Mouse (Mus musculus) embryo, embryonic 9.5 days (tissue): ENCODE measurements around the gene Tarsl2.

ENCODE experiments used
- DNase-seq: peaks from one replicate; pipeline ENCODE4 v3.0.0-alpha.2; 2017; ENCODE audit errors: extremely low spot score

The Tarsl2 gene

GRCm38 (mm10) chr7:65657490-65658120, 12.9 kb downstream of the Tarsl2 start:
- DNase-seq = no peak

- DNase-seq = no peak
Observed at GRCm38 (mm10) chr7:65663225-65663790, 18.6 kb downstream of the Tarsl2 start.

DNA sequence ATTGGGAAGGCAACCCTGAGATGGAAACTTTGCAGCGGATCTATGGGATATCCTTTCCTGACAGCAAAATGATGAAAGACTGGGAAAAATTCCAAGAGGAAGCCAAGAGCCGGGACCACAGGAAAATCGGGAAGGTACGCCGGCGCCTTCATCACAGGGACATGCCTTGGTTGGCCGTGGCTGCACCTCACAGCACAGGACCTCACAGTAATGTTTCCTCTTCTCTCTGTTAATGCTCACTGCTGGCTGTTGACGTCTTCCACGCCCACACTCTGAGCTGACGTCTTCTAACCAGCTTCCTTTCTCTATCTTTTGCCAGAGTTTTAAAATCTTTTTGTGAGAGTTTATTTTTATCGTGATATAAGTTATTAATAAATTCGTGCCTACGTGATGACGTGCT, 19.2 kb downstream of the Tarsl2 start:
- no peak for DNase-seq

DNA sequence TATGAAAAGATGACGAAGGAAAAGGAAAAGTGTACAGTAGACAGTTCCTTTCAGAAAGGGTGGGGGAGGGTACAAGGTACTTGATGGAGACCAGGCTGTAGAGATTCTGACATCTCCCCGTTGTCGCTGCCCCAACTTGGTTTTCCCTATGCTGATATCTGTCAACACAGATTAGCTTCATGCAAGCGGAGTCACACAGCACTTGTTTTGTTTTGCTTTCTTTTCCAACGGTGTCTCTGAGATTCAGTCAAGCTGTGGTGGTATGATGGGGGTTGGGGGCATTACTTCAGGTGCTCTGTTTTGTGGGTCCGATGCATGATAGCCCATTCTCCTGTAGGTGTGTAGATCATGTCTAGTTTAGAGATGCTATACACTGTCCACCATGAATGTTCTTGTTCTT, 22.8 kb downstream of the Tarsl2 start:
- no peak for DNase-seq

DNA sequence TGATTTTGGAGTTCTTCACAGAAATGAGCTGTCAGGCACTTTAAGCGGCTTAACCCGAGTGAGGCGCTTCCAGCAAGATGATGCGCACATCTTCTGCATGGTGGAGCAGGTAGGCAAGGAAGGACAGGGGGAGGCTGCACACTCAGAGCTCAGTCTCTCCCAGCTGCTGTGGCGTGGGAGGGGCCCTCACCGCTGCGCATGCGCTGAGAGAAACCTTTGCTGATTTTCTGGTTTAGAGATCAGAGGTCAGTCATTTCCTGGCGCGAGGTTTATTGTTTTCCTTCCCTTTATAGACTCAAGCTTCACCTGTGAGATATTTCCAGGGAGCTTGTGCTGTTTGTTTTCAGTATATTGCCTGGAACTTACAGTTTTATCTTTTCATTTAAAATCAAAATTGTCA, 33.4 kb downstream of the Tarsl2 start:
- no peak for DNase-seq

DNA sequence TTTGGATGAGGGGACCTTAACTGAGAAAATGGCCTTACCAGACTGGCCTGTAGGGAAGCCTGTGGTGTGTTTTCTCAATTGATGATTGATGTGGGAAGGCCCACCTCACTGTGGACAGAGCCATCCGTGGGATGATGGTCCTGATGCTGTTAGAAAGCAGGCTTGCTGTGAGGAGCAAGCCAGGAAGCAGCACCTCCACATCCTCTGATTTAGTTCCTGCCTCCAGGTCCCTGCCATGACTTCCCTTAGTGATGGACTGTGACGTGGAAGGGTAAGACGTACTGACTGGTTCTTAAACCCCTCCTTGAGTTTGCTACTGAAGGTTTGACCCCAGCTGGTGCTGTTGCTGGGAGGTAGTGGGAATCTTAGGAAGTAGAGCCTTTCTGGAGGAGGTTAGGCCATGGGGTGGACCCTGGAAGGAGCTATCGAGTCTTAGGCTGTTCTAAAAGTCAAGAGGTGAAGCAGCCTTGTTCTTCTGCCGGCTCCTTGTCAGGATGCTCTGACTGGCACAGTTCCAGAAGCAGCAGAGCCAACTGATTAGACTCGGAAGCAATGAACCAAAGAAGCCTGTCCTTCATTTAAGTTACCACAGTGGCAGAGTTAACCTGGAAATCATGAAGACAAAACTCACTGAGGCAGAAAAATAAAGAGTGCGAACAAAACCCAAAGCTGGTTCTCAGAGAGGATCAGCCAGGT, 34.4 kb downstream of the Tarsl2 start:
- no peak for DNase-seq

GRCm38 (mm10) chr7:65681166-65681565, 36.5 kb downstream of the Tarsl2 start:
- DNase-seq = no peak

DNA sequence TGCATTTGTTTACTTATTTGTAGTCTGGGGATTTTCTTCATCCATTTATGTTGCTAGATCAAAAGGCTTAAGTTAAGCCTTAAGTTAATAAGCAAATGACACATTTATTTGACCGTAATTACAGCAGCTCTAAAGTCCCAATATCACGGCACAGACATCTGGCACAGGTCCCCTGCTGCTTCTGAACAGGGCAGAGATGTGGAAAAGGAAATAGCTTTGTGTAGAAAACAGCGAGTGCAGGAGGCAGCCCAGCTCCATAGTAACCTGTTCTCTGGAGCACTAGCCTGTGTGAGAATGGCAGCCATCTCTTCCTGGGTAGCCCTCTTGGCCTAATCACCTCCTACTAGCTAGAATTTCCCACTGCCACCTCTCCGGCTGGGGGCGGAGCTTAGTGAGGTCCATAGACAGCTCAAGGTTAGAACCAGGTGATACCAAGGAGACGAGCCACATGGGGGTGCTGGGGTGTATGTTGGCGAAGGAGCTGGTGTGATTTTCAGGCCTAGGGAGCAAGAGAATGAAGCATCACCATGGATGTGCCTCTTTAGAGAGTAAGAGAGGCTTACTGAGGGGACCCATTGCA, 39.6 kb downstream of the Tarsl2 start:
- no peak for DNase-seq

DNA sequence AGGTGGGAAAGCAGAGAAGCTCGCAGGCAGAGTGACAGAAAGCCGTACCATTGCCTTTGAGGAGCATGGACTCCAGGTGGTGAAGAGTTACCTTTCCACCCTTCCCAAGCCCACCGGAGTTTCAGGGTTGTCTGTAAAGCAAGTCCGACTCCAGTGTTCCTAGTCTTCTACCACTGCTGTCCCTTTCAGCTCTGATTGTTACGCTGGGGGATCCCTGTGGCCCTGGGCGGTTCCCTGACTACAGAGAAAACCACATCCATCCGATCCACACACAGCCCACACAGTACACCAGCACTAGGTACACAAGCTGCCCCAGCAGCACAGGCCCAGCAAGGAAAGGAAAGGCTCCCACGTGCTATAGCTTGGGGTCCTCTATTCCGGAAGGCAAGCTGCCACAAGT, 42.0 kb downstream of the Tarsl2 start:
- no peak for DNase-seq

DNA sequence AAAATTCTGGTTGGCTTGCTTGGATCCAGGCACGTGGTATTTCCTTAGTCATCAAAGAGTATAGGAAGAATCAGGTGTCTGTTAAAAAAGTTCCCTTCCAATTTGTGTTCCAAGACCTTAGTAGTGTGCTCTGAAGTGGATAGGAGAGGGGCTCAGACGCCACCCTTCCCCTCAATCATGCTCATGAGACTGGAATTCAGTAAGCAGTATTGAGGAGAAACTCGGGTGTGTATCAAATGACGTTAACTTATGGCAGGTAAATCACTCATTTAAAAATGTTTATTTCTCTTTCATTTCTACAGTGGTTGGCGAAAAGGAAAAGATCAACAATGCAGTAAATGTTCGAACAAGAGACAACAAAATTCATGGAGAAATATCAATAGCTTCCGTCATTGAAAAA, 46.2 kb downstream of the Tarsl2 start, which contains the start of gene Tm2d3:
Gene Tm2d3, plus strand, starts transcription at position 301 of the 400 bp plus-strand sequence.
- DNase-seq = no peak

DNA sequence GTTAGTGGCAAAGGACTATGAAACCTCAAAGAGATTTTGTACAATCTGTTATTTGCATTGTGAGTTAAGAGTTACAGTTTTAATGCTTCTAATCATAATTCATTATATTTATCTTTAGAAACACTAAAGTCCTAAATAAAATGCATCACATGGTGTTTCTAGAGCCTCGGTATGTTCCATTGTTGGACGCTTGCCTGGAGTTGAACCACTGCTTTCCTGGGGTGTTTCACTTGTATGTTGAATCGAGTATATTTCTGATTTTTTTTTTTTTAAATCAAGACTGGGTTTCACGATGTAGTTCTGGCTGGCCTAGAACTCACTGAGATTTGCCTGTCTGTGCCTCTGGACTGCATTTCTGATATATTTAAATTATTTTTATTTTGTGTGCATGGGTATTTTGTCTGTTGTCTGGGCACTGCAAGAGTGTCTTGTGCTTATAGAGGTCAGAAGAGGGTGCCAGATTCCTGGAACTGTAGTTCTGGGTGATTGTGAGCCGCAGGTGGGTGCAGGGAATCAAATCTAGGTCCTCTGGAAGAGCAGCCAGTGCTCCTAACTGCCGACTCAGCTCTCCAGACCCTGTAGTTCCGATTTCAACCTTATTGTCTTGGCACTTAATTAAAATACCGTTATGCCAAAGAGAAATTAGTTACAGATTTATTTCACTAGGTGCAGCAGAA, 47.4 kb downstream of the Tarsl2 start:
- DNase-seq = no peak

- DNase-seq = no peak
Observed at GRCm38 (mm10) chr7:65692883-65693282, 48.2 kb downstream of the Tarsl2 start.

- DNase-seq = peak; percentile 88
Observed at GRCm38 (mm10) chr7:65693301-65693821, 48.7 kb downstream of the Tarsl2 start.

DNA sequence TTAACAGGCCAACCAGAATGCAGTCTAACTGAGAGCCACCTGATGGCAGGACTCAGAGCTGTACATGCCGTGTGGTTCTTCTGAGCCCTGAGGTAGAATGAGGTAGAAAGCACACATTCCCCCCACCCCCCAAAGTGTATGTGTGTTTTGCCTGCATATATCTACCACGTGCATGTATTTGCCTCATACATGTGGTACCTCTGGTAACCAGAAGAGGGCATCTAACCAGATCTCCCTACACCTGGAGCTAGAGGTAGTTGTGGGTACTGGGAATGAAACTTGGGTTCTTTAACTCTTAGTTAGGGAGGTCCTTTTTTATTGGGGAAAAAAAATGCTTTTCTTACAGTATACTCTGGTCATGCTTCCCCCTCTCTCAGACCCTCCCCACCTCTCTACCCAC, 51.8 kb downstream of the Tarsl2 start:
- DNase-seq = peak; percentile 10

DNA sequence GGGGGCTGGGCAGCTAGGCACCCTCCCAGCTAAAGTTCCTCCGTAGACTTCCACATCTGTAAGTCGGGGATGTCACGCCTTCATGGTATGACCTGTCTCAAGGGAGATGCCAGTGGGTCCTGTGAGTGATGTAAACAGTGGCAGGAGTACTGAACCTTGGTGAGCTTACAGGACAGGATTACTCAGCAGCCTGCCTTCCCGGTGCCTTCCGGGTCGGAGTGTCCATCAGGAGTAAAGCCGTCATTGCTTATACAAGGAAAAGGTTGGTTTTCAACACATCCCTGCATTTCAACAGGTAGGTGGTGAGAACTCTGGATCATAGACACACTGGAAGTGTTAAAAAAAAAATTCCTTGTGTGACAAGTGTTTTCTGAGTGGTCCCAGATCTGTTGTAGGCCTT, 57.4 kb downstream of the Tarsl2 start:
- DNase-seq = no peak

- peak; percentile 77 for DNase-seq
Observed at GRCm38 (mm10) chr7:65704818-65705242, 60.1 kb downstream of the Tarsl2 start.

DNA sequence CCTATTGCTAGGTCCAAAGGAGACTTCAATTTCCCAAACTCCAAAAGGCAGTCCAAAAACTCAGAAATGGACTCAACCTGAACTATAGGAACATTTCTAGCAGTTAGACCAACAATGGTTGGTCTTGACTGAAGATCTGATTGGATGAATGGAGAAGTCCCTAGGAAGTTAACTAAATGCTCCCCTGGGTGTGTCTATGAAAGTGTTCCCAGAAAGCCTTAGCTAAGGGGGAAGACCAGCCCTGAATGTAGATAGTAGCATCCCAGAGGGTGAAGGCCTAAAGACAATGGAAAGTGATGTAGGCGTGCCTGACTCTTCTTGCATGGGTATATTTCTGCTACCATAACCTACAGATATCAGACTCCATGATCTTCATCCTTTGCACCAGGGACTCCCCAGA, 63.8 kb downstream of the Tarsl2 start:
- DNase-seq = no peak

GRCm38 (mm10) chr7:65710301-65710700, 65.6 kb downstream of the Tarsl2 start:
- DNase-seq = no peak

DNA sequence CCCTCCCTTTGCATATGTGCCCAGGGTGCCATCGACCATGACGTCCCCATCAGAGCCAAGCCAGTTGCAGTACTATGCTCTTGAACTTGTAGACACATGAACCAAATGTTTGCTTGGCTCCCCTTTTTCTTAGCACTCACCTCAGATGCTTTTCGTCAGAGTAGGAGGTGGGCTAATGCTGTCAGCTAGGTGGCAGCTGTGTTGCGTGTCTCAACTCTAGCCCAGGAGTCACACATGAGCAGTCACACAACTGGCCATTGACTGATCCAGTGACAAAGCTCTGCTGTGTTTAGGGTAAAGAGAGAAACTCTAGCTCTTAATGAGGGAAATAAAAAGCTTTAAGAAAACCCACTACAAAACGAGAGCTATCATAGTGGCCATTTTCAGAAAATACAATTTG, 69.1 kb downstream of the Tarsl2 start:
- no peak for DNase-seq

DNA sequence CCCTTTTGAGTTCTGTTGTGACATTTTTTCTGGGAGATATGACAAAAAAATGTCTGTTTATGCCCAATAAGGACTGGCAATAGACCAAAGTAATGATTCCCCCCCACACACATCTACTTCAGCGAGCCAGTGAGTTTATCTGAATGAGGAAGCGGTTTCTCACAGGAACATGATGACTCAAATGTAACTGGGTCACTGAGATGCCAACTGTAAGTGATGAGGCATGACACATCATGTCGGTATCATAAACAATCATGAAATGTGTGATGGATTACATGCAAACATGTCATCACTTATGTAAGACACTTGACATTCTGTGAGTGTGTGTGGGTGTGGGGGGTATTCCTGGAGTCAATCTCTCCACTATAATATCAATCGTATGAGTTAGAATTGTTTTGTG, 69.6 kb downstream of the Tarsl2 start:
- no peak for DNase-seq

DNA sequence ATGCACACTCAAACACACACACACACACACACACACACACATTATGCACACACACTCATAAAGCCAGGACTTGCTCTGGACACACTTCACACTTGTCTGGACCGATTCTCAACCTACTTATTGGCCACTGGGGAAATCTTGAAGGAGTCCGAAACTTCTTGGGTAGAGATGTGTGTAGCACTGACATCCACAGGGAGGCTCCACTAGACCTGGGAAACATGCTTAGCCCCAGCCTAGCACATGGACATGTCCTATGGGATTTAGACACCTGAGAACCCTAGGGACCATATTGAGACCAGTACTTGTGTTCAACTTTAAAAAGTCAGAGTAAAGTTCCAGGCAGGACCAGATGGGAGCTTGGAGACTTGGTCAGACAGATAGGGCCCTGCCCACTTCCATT, 89.3 kb downstream of the Tarsl2 start:
- DNase-seq = no peak

GRCm38 (mm10) chr7:65735261-65735660, 90.6 kb downstream of the Tarsl2 start:
- DNase-seq = no peak
